Mouse (Mus musculus): ENCODE measurements around the gene Umad1. TPM values are rescaled to one million over a fixed set of nuclear protein-coding genes. Genes with fewer than 3 reads are reported as not detected.

Umad1 gene
- total RNA-seq, 2 experiments from 2014 or later = 12.5 to 13.6 TPM

- DNase-seq = no peak
These were observed 109.2 kb downstream of the Umad1 start for GRCm38 (mm10) chr6:8368198-8368864.

GRCm38 (mm10) chr6:8370624-8371023 lies 111.5 kb downstream of the Umad1 start:
- peak; percentile 39 to 40 for DNase-seq

- DNase-seq = no peak
These were observed 114.0 kb downstream of the Umad1 start for GRCm38 (mm10) chr6:8373051-8373450.

GRCm38 (mm10) chr6:8373851-8374250 lies 114.8 kb downstream of the Umad1 start:
- DNase-seq = no peak

- DNase-seq = no peak
These were observed 115.2 kb downstream of the Umad1 start for GRCm38 (mm10) chr6:8374290-8374689.

GRCm38 (mm10) chr6:8374712-8375111 lies 115.6 kb downstream of the Umad1 start:
- no peak for DNase-seq

- DNase-seq = no peak
These were observed 117.3 kb downstream of the Umad1 start for GRCm38 (mm10) chr6:8376351-8376750.

- DNase-seq = no peak
These were observed 118.6 kb downstream of the Umad1 start for GRCm38 (mm10) chr6:8377667-8378066.

- DNase-seq = no peak
These were observed 130.2 kb downstream of the Umad1 start for GRCm38 (mm10) chr6:8389307-8389706.

- DNase-seq = no peak
These were observed 131.2 kb downstream of the Umad1 start for GRCm38 (mm10) chr6:8390296-8390695.

- DNase-seq = no peak
These were observed 131.8 kb downstream of the Umad1 start for GRCm38 (mm10) chr6:8390935-8391334.

- DNase-seq = no peak
These were observed 133.9 kb downstream of the Umad1 start for GRCm38 (mm10) chr6:8393029-8393428.

GRCm38 (mm10) chr6:8394044-8394443 lies 135.0 kb downstream of the Umad1 start:
- DNase-seq = no peak

GRCm38 (mm10) chr6:8395061-8395460 lies 136.0 kb downstream of the Umad1 start:
- no peak for DNase-seq

- DNase-seq = no peak
These were observed 138.2 kb downstream of the Umad1 start for GRCm38 (mm10) chr6:8397252-8397651.

GRCm38 (mm10) chr6:8399710-8400109 lies 140.6 kb downstream of the Umad1 start:
- DNase-seq = no peak

GRCm38 (mm10) chr6:8403127-8403526 lies 144.0 kb downstream of the Umad1 start:
- no peak for DNase-seq

GRCm38 (mm10) chr6:8405844-8406243 lies 146.8 kb downstream of the Umad1 start:
- no peak for DNase-seq

GRCm38 (mm10) chr6:8408332-8408731 lies 149.2 kb downstream of the Umad1 start:
- DNase-seq = no peak

- DNase-seq = no peak
These were observed 150.8 kb downstream of the Umad1 start for GRCm38 (mm10) chr6:8409865-8410264.

- DNase-seq = peak in 1 of 2 experiments; percentile 33
These were observed 153.9 kb downstream of the Umad1 start for GRCm38 (mm10) chr6:8412845-8413598.

- DNase-seq = no peak
These were observed 154.9 kb downstream of the Umad1 start for GRCm38 (mm10) chr6:8414020-8414419.

GRCm38 (mm10) chr6:8415823-8416222 lies 156.7 kb downstream of the Umad1 start:
- no peak for DNase-seq

Measured in heart, adult 18-20 months (tissue).